Mouse (Mus musculus): ENCODE measurements at regions not wholly inside any gene's neighbourhood (a gene's known extent, or its start where the extent isn't known, plus 50 kb on each side); places are given as distances from the start of the nearest gene placed in this dataset.

GRCm38 (mm10) chr8:26844809-26845143 is 132.3 kb upstream of the Zfp703 start:
- no peak for DNase-seq (ENCODE audit: low spot score in 2 of 2)

- no peak for DNase-seq (ENCODE audit: low spot score in 2 of 2)
These were observed 131.5 kb upstream of the Zfp703 start for GRCm38 (mm10) chr8:26845481-26846194.

GRCm38 (mm10) chr8:26847009-26847408 is 130.1 kb upstream of the Zfp703 start:
- DNase-seq (ENCODE audit: low spot score in 2 of 2), result no peak

- DNase-seq (ENCODE audit: low spot score in 2 of 2), result no peak
These were observed 128.9 kb upstream of the Zfp703 start for GRCm38 (mm10) chr8:26848098-26848772.

- no peak for DNase-seq (ENCODE audit: low spot score in 2 of 2)
These were observed 128.0 kb upstream of the Zfp703 start for GRCm38 (mm10) chr8:26848955-26849684.

- DNase-seq (ENCODE audit: low spot score in 2 of 2), result no peak
These were observed 125.0 kb upstream of the Zfp703 start for GRCm38 (mm10) chr8:26851871-26852800.

- no peak for DNase-seq (ENCODE audit: low spot score in 2 of 2)
These were observed 124.2 kb upstream of the Zfp703 start for GRCm38 (mm10) chr8:26852921-26853320.

GRCm38 (mm10) chr8:26854557-26855238 is 122.4 kb upstream of the Zfp703 start:
- no peak for DNase-seq (ENCODE audit: low spot score in 2 of 2)

GRCm38 (mm10) chr8:26855256-26855655 is 121.9 kb upstream of the Zfp703 start:
- no peak for DNase-seq (ENCODE audit: low spot score in 2 of 2)

GRCm38 (mm10) chr8:26864571-26864970 is 112.6 kb upstream of the Zfp703 start:
- no peak for DNase-seq (ENCODE audit: low spot score in 2 of 2)

- DNase-seq (ENCODE audit: low spot score in 2 of 2), result no peak
These were observed 112.2 kb upstream of the Zfp703 start for GRCm38 (mm10) chr8:26864971-26865370.

GRCm38 (mm10) chr8:26868101-26868848 is 108.8 kb upstream of the Zfp703 start:
- DNase-seq (ENCODE audit: low spot score in 2 of 2), result no peak

- DNase-seq (ENCODE audit: low spot score in 2 of 2), result no peak
These were observed 108.3 kb upstream of the Zfp703 start for GRCm38 (mm10) chr8:26868849-26869110.

GRCm38 (mm10) chr8:26871838-26872237 is 105.3 kb upstream of the Zfp703 start:
- no peak for DNase-seq (ENCODE audit: low spot score in 2 of 2)

- no peak for DNase-seq (ENCODE audit: low spot score in 2 of 2)
These were observed 104.7 kb upstream of the Zfp703 start for GRCm38 (mm10) chr8:26872382-26872781.

GRCm38 (mm10) chr8:26872815-26873214 is 104.3 kb upstream of the Zfp703 start:
- no peak for DNase-seq (ENCODE audit: low spot score in 2 of 2)

- DNase-seq (ENCODE audit: low spot score in 2 of 2), result no peak
These were observed 96.9 kb upstream of the Zfp703 start for GRCm38 (mm10) chr8:26880177-26880576.

- no peak for DNase-seq (ENCODE audit: low spot score in 2 of 2)
These were observed 95.6 kb upstream of the Zfp703 start for GRCm38 (mm10) chr8:26881268-26882120.

GRCm38 (mm10) chr8:26882616-26883015 is 94.5 kb upstream of the Zfp703 start:
- no peak for DNase-seq (ENCODE audit: low spot score in 2 of 2)

- DNase-seq (ENCODE audit: low spot score in 2 of 2), result no peak
These were observed 93.8 kb upstream of the Zfp703 start for GRCm38 (mm10) chr8:26883285-26883684.

Data from frontal cortex, postnatal 14 days (tissue).